Mouse (Mus musculus) MEL (cell line): ENCODE data around the gene Cx3cr1. TPM values are rescaled to one million over a fixed set of nuclear protein-coding genes. Genes with fewer than 3 reads are reported as not detected.

Experiments
- DNase-seq: peaks from one replicate; pipeline ENCODE4 v3.0.0; 2011; ENCODE audit warnings: low read depth, low spot score
- H3K27ac ChIP-seq: 2 replicates; pipeline ENCODE4 v1.5.1; 2012; ENCODE audit warnings: low read depth, mild to moderate bottlenecking, control low read depth, low read length, moderate library complexity; ENCODE audit not compliant: control insufficient read depth
- H3K27me3 ChIP-seq, 2 experiments: fragments of 150-350 bp in 1 of 2; sonication (generic) in 1 of 2; 2 replicates each; pipeline ENCODE4 v1.6.1; 2012; ENCODE audit warnings: low read length in 2 of 2, mild to moderate bottlenecking in 2 of 2, improper control_type of control experiment in 1 of 2, moderate library complexity in 1 of 2; ENCODE audit not compliant: insufficient read depth in 2 of 2, control insufficient read depth in 1 of 2
- H3K36me3 ChIP-seq, 2 experiments: 2 replicates each; pipeline ENCODE4 v1.6.1; 2012 to 2014; ENCODE audit warnings: low read length in 2 of 2, improper control_type of control experiment in 1 of 2, inconsistent platforms in 1 of 2, mild to moderate bottlenecking in 1 of 2; ENCODE audit not compliant: insufficient read depth in 2 of 2, control insufficient read depth in 1 of 2
- H3K4me1 ChIP-seq, 2 experiments: fragments of 150-350 bp in 1 of 2; sonication (generic) in 1 of 2; 2 replicates each; pipeline ENCODE4 v1.6.1; 2012; ENCODE audit warnings: low read length in 2 of 2, improper control_type of control experiment in 1 of 2, mild to moderate bottlenecking in 1 of 2; ENCODE audit not compliant: insufficient read depth in 2 of 2, control insufficient read depth in 1 of 2
- H3K4me3 ChIP-seq, 2 experiments: fragments of 150-350 bp in 1 of 2; sonication (generic) in 1 of 2; 2 replicates each; pipeline ENCODE4 v1.5.1; 2012; ENCODE audit warnings: low read depth in 2 of 2, low read length in 2 of 2, mild to moderate bottlenecking in 2 of 2, moderate library complexity in 2 of 2, control low read depth in 1 of 2, improper control_type of control experiment in 1 of 2; ENCODE audit not compliant: control insufficient read depth in 1 of 2, insufficient read depth in 1 of 2
- H3K79me2 ChIP-seq: 2 replicates; pipeline ENCODE4 v1.6.1; 2012; ENCODE audit warnings: mild to moderate bottlenecking, low read length, moderate library complexity; ENCODE audit not compliant: control insufficient read depth, poor library complexity, insufficient read depth
- H3K9ac ChIP-seq: 2 replicates; pipeline ENCODE4 v1.6.1; 2012; ENCODE audit warnings: low read depth, mild to moderate bottlenecking, control low read depth, low read length, moderate library complexity; ENCODE audit not compliant: control insufficient read depth, poor library complexity, severe bottlenecking
- H3K9me3 ChIP-seq: fragments of 150-350 bp; sonication (generic); replicated peaks from 2 replicates; pipeline ENCODE4 v1.6.1; 2012; ENCODE audit warnings: mild to moderate bottlenecking, low read length, improper control_type of control experiment, moderate library complexity; ENCODE audit not compliant: insufficient read depth
- BHLHE40 ChIP-seq: IDR thresholded peaks from 2 replicates; pipeline ENCODE4 v1.6.1; 2012; ENCODE audit warnings: low read depth, mild to moderate bottlenecking, inconsistent platforms, low read length, improper control_type of control experiment, borderline replicate concordance
- CHD1 ChIP-seq: IDR thresholded peaks from 2 replicates; pipeline ENCODE4 v1.6.1; 2012; ENCODE audit warnings: low read depth, mild to moderate bottlenecking, inconsistent platforms, low read length, improper control_type of control experiment
- CHD2 ChIP-seq: IDR thresholded peaks from 2 replicates; pipeline ENCODE4 v1.6.1; 2011; ENCODE audit warnings: low read length, improper control_type of control experiment
- CTCF ChIP-seq, 3 experiments: IDR thresholded peaks in 2 of 3; conservative IDR thresholded peaks in 1 of 3; 2 replicates each; pipeline ENCODE4 v1.5.1; 2011 to 2012; ENCODE audit warnings: low read length in 3 of 3, low read depth in 2 of 3, mild to moderate bottlenecking in 2 of 3, improper control_type of control experiment in 1 of 3, inconsistent platforms in 1 of 3, mixed read lengths in 1 of 3, moderate library complexity in 1 of 3; ENCODE audit not compliant: control insufficient read depth in 1 of 3, insufficient read depth in 1 of 3, poor library complexity in 1 of 3, severe bottlenecking in 1 of 3
- E2F4 ChIP-seq: IDR thresholded peaks from 2 replicates; pipeline ENCODE4 v1.6.1; 2011; ENCODE audit warnings: low read depth, low read length, improper control_type of control experiment, borderline replicate concordance
- ELF1 ChIP-seq: IDR thresholded peaks from 2 replicates; pipeline ENCODE4 v1.6.1; 2014; ENCODE audit warnings: low read depth, mild to moderate bottlenecking, inconsistent platforms, low read length, improper control_type of control experiment, moderate library complexity
- ETS1 ChIP-seq: IDR thresholded peaks from 2 replicates; pipeline ENCODE4 v1.6.1; 2012; ENCODE audit warnings: low read depth, mild to moderate bottlenecking, inconsistent platforms, low read length, improper control_type of control experiment, moderate library complexity
- GATA1 ChIP-seq: IDR thresholded peaks from 2 replicates; pipeline ENCODE4 v1.6.1; 2011; ENCODE audit warnings: low read depth, low read length, improper control_type of control experiment
- HCFC1 ChIP-seq: IDR thresholded peaks from 2 replicates; pipeline ENCODE4 v1.6.1; 2012; ENCODE audit warnings: low read depth, mild to moderate bottlenecking, inconsistent platforms, low read length, improper control_type of control experiment, moderate library complexity
- MAFK ChIP-seq: IDR thresholded peaks from 2 replicates; pipeline ENCODE4 v1.6.1; 2011; ENCODE audit warnings: low read depth, mild to moderate bottlenecking, low read length, improper control_type of control experiment, borderline replicate concordance
- MAX ChIP-seq: IDR thresholded peaks from 2 replicates; pipeline ENCODE4 v1.6.1; 2011; ENCODE audit warnings: low read length, improper control_type of control experiment
- MAZ ChIP-seq: IDR thresholded peaks from 2 replicates; pipeline ENCODE4 v1.6.1; 2012; ENCODE audit warnings: low read depth, mild to moderate bottlenecking, inconsistent platforms, low read length, improper control_type of control experiment
- MEF2A ChIP-seq: IDR thresholded peaks from 2 replicates; pipeline ENCODE4 v1.6.1; 2014; ENCODE audit warnings: low read depth, mild to moderate bottlenecking, inconsistent platforms, low read length, improper control_type of control experiment; ENCODE audit not compliant: poor library complexity, insufficient replicate concordance, severe bottlenecking; ENCODE audit errors: extremely low read depth
- NRF1 ChIP-seq: IDR thresholded peaks from 2 replicates; pipeline ENCODE4 v1.6.1; 2014; ENCODE audit warnings: low read depth, mild to moderate bottlenecking, inconsistent platforms, low read length, improper control_type of control experiment, moderate library complexity; ENCODE audit not compliant: poor library complexity, insufficient read depth, severe bottlenecking
- POLR2A ChIP-seq, 2 experiments: IDR thresholded peaks; 2 replicates each; pipeline ENCODE4 v1.6.1; 2011 to 2012; ENCODE audit warnings: low read length in 2 of 2, mild to moderate bottlenecking in 2 of 2, control low read depth in 1 of 2, improper control_type of control experiment in 1 of 2, low read depth in 1 of 2, moderate library complexity in 1 of 2; ENCODE audit not compliant: control insufficient read depth in 1 of 2, insufficient read depth in 1 of 2, poor library complexity in 1 of 2
- POLR2AphosphoS2 ChIP-seq: IDR thresholded peaks from 2 replicates; pipeline ENCODE4 v1.6.1; 2011; ENCODE audit warnings: low read length, improper control_type of control experiment
- RAD21 ChIP-seq: IDR thresholded peaks from 2 replicates; pipeline ENCODE4 v1.6.1; 2011; ENCODE audit warnings: mild to moderate bottlenecking, low read depth, low read length, improper control_type of control experiment
- RCOR1 ChIP-seq: IDR thresholded peaks from 2 replicates; pipeline ENCODE4 v1.6.1; 2012; ENCODE audit warnings: low read depth, mild to moderate bottlenecking, inconsistent platforms, low read length, improper control_type of control experiment
- SIN3A ChIP-seq: IDR thresholded peaks from 2 replicates; pipeline ENCODE4 v1.6.1; 2012; ENCODE audit warnings: low read length, improper control_type of control experiment, inconsistent platforms
- USF1 ChIP-seq: IDR thresholded peaks from 2 replicates; pipeline ENCODE4 v1.6.1; 2014; ENCODE audit warnings: low read depth, mild to moderate bottlenecking, inconsistent platforms, low read length, improper control_type of control experiment, moderate library complexity
- ZC3H11A ChIP-seq: IDR thresholded peaks from 2 replicates; pipeline ENCODE4 v1.6.1; 2012; ENCODE audit warnings: low read depth, mild to moderate bottlenecking, inconsistent platforms, low read length, improper control_type of control experiment
- ZMIZ1 ChIP-seq: IDR thresholded peaks from 2 replicates; pipeline ENCODE4 v1.6.1; 2012; ENCODE audit warnings: low read depth, mild to moderate bottlenecking, inconsistent platforms, low read length, improper control_type of control experiment, moderate library complexity
- ZNF384 ChIP-seq: IDR thresholded peaks from 2 replicates; pipeline ENCODE4 v1.6.1; 2012; ENCODE audit warnings: low read depth, mild to moderate bottlenecking, inconsistent platforms, low read length, improper control_type of control experiment
- polyA plus RNA-seq, 2 experiments: library from polyadenylated mRNA; stranded (reverse) in 1 of 2; unstranded in 1 of 2; fragments of >175 nt in 1 of 2; fragments of >200 nt in 1 of 2; gene quantifications; 2 replicates each; pipeline versions ENCODE4 v1.2.1 to v1.2.4; 2012; ENCODE audit warnings: low replicate concordance in 2 of 2, low read depth in 1 of 2; ENCODE audit not compliant: insufficient read length in 2 of 2, insufficient read depth in 1 of 2, missing spikeins in 1 of 2
- total RNA-seq: library from RNA; depleted of rRNA; stranded (reverse); fragments of 300-350 nt; gene quantifications from 2 replicates; pipeline ENCODE4 v1.2.3, GENCODE M21; 2012

The Cx3cr1 gene
- total and polyA plus RNA-seq, 3 experiments, result not detected

GRCm38 (mm10) chr9:120043115-120043514, 26.6 kb downstream of the Cx3cr1 start:
- no peak overlapping the region for H3K9ac ChIP-seq
- no peaks in the 10 kb centered on the region for H3K9me3 ChIP-seq
- peaks cover 0 to 3% of the 10 kb centered on the region in 2 experiments; a peak in 2 of 4 replicates for H3K27me3 ChIP-seq
- no peak for DNase-seq
- H3K36me3 ChIP-seq, result no peaks in the 10 kb centered on the region
- H3K27ac ChIP-seq, result no peak overlapping the region
- H3K4me3 ChIP-seq, result no peak overlapping the region
- TF ChIP-seq MEF2A (no peak), CHD2 (no peak), ZC3H11A (no peak), ZNF384 (no peak), ELF1 (no peak), ZMIZ1 (no peak), NRF1 (no peak), E2F4 (no peak), USF1 (no peak), ETS1 (no peak), MAFK (no peak), POLR2A (IDR thresholded peaks at IDR 0.05; ENCODE audit: control insufficient read depth in 1 of 2, insufficient read depth in 1 of 2, low read depth in 1 of 2, low read length in 2 of 2, poor library complexity in 1 of 2) (no peak)
- H3K79me2 ChIP-seq, result no peaks in the 10 kb centered on the region
- no peaks in the 10 kb centered on the region for H3K4me1 ChIP-seq

GRCm38 (mm10) chr9:120037414-120037813, 32.3 kb downstream of the Cx3cr1 start:
- no peak overlapping the region for H3K4me3 ChIP-seq
- no peak overlapping the region for H3K9ac ChIP-seq
- TF ChIP-seq E2F4 (no peak), MAX (no peak), USF1 (no peak), MAZ (no peak), RCOR1 (no peak), BHLHE40 (no peak), GATA1 (no peak), ELF1 (no peak), POLR2A (IDR thresholded peaks at IDR 0.05; ENCODE audit: control insufficient read depth in 1 of 2, insufficient read depth in 1 of 2, low read depth in 1 of 2, low read length in 2 of 2, poor library complexity in 1 of 2) (no peak), ZNF384 (no peak), RAD21 (no peak), CTCF (IDR thresholded peaks at IDR 0.05 in 2 of 3, conservative IDR thresholded peaks at IDR 0.05 in 1 of 3; ENCODE audit: control insufficient read depth in 1 of 3, insufficient read depth in 1 of 3, low read depth in 2 of 3, low read length in 3 of 3, poor library complexity in 1 of 3, severe bottlenecking in 1 of 3) (no peak), SIN3A (no peak), HCFC1 (no peak), POLR2AphosphoS2 (no peak), ZMIZ1 (no peak), MAFK (no peak), CHD1 (no peak)
- H3K27me3 ChIP-seq, result peaks cover 0 to 6% of the 10 kb centered on the region in 2 experiments; a peak in 1 of 4 replicates
- DNase-seq, result no peak
- no peaks in the 10 kb centered on the region for H3K79me2 ChIP-seq
- H3K9me3 ChIP-seq, result no peaks in the 10 kb centered on the region
- no peaks in the 10 kb centered on the region for H3K4me1 ChIP-seq
- no peak overlapping the region for H3K27ac ChIP-seq
- no peaks in the 10 kb centered on the region for H3K36me3 ChIP-seq
